Mouse (Mus musculus) liver, embryonic 15.5 days (tissue): ENCODE results near the gene Pik3r6. TPM values are rescaled to one million over a fixed set of nuclear protein-coding genes. Genes with fewer than 3 reads are reported as not detected.

Experiments used
- ATAC-seq: fragments of 200-750 bp; cut with Nextera tagmentation; 2 replicates; pipeline ENCODE4 v1.8.0; 2017; ENCODE audit warnings: moderate number of reproducible peaks, mild to moderate bottlenecking, moderate library complexity; ENCODE audit not compliant: insufficient read depth
- H3K27ac ChIP-seq: fragments of 300-500 bp; sonication (generic); replicated peaks from 2 replicates; pipeline ENCODE4 v1.5.1; 2015; ENCODE audit warnings: mild to moderate bottlenecking, inconsistent platforms
- H3K27me3 ChIP-seq: fragments of 300-500 bp; sonication (generic); 2 replicates; pipeline ENCODE4 v1.6.1; 2015; ENCODE audit warnings: mild to moderate bottlenecking, inconsistent platforms
- H3K36me3 ChIP-seq: fragments of 300-500 bp; sonication (generic); replicated peaks from 2 replicates; pipeline ENCODE4 v1.6.1; 2015; ENCODE audit warnings: moderate library complexity, mild to moderate bottlenecking, inconsistent platforms
- H3K4me1 ChIP-seq: fragments of 300-500 bp; sonication (generic); replicated peaks from 2 replicates; pipeline ENCODE4 v1.6.1; 2015; ENCODE audit warnings: inconsistent platforms
- H3K4me2 ChIP-seq: fragments of 300-500 bp; sonication (generic); 2 replicates; pipeline ENCODE4 v1.6.1; 2015; ENCODE audit warnings: moderate library complexity, mild to moderate bottlenecking, inconsistent platforms
- H3K4me3 ChIP-seq: fragments of 300-500 bp; sonication (generic); replicated peaks from 2 replicates; pipeline ENCODE4 v1.5.1; 2015; ENCODE audit warnings: mild to moderate bottlenecking, inconsistent platforms
- H3K9ac ChIP-seq: fragments of 300-500 bp; sonication (generic); 2 replicates; pipeline ENCODE4 v1.6.1; 2015; ENCODE audit warnings: moderate library complexity, mild to moderate bottlenecking, inconsistent platforms
- H3K9me3 ChIP-seq: fragments of 300-500 bp; sonication (generic); replicated peaks from 2 replicates; pipeline ENCODE4 v1.6.1; 2016; ENCODE audit warnings: inconsistent platforms
- WGBS: fragments of 180-500 bp; shearing (Covaris S2); methylation state at CpG from one replicate; pipeline ENCODE4 v1.1.7; 2015; ENCODE audit warnings: mixed read lengths; ENCODE audit not compliant: insufficient replicate concordance; 5-methylcytosine and 5-hydroxymethylcytosine counted together
- polyA plus RNA-seq: library from polyadenylated mRNA; unstranded; fragments of >200 nt; fragmentation: Nextera tagmentation; extraction: Ambion mirVana; gene quantifications from 2 replicates; pipeline ENCODE4 v1.2.1, GENCODE M21; 2015

The Pik3r6 gene
- polyA plus RNA-seq, 1 experiment from 2014 or later: 2.1 TPM

DNA sequence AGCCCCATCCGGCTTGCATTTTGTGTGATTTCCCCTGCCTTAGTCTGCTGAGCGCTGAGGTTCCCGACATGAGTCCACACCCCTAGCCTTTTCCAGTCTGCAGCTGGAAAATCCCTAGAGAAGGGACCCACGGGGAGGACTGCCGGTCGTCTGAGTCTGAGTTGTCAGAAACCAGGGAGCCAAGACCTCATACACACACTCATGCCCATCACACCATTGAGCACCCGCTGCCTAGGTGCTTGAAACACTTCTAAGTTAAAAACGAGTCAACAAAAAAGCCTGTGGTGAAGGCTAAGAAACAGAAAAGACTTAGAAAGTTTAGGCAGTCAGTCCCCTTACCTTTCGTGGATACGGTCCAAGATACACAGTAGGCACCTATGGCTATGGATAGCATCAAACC lies 15.1 kb upstream of the Pik3r6 start:
- WGBS: 77% methylated on average over 10 of the region's 10 CpGs
- no peak overlapping the region for H3K27ac ChIP-seq

DNA sequence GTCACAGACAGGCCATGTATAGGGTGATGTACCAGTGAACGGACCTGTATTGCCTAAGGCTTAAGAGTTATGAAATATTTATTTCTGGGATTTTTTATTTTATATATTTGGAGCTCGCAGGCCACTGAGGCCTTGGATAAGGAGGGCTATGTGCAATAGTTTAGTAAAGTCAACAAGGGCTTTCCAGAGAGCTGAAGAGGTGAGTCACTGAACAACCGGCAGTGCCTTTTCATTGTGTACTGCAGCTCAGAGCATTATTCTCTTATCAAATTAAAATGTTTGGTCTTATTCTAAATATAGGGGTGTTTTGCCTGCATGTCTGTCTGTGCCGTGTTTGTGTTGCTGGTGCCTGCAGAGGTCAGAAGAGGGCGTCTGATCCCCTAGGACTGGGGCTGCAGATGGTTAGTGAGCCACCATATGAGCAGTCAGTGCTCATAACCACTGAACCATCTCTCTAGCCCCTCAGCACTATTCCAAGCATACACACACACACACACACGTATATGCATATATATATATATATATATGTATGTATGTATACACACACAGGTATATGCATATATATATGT lies 14.5 kb upstream of the Pik3r6 start:
- Histone ChIP-seq H3K4me1 (no peaks in the 10 kb centered on the region; the same call in 1 of the 2 replicates), H3K27ac (no peak overlapping the region), H3K9me3 (no peaks in the 10 kb centered on the region), H3K9ac (no peak overlapping the region), H3K27me3 (peaks cover 4% of the 10 kb centered on the region; the same call in 1 of the 2 replicates), H3K36me3 (no peaks in the 10 kb centered on the region), H3K4me3 (no peak overlapping the region), H3K4me2 (no peak overlapping the region)
- no peak for ATAC-seq
- 53% methylated on average over 6 of the region's 6 CpGs for WGBS

More for the DNA sequence above, 15.1 kb upstream of the Pik3r6 start:
- no peaks in the 10 kb centered on the region for H3K36me3 ChIP-seq
- H3K4me1 ChIP-seq: no peaks in the 10 kb centered on the region; the same call in 1 of the 2 replicates
- no peaks in the 10 kb centered on the region for H3K9me3 ChIP-seq
- no peak overlapping the region for H3K9ac ChIP-seq
- peaks cover 4% of the 10 kb centered on the region; the same call in 1 of the 2 replicates for H3K27me3 ChIP-seq
- no peak overlapping the region for H3K4me3 ChIP-seq
- ATAC-seq: no peak
- no peak overlapping the region for H3K4me2 ChIP-seq

GRCm38 (mm10) chr11:68489236-68489635 lies 13.6 kb upstream of the Pik3r6 start:
- 48% methylated on average over 2 of the region's 2 CpGs for WGBS
- Histone ChIP-seq H3K27ac (no peak overlapping the region), H3K9me3 (no peaks in the 10 kb centered on the region), H3K36me3 (no peaks in the 10 kb centered on the region), H3K4me2 (no peak overlapping the region), H3K4me1 (no peaks in the 10 kb centered on the region; the same call in 1 of the 2 replicates), H3K27me3 (peaks cover 4% of the 10 kb centered on the region; the same call in 1 of the 2 replicates), H3K9ac (no peak overlapping the region), H3K4me3 (no peak overlapping the region)
- no peak for ATAC-seq

DNA sequence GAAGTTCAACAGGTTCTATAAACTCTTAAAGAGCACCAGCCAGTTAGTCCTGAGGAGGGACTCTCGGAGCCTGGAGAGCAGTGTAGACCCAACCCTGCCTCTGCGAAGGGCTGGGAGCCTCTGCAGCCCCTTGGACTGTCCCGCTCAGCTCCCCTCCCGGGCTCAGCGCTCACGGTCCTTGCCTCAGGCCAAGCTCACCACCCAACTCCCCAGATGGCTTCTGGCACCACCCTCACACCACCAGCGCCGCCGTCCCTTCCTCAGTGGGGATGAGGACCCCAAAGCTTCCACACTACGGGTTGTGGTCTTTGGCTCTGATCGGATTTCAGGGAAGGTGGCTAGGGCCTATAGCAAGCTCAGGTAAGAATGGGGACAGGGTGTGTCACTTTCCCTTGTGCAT lies 10.2 kb upstream of the Pik3r6 start:
- no peak overlapping the region for H3K4me3 ChIP-seq
- no peaks in the 10 kb centered on the region for H3K4me1 ChIP-seq
- H3K9me3 ChIP-seq: no peaks in the 10 kb centered on the region
- WGBS: 77% methylated on average over 11 of the region's 11 CpGs
- H3K9ac ChIP-seq: no peak overlapping the region
- no peaks in the 10 kb centered on the region; the same call in 1 of the 2 replicates for H3K27me3 ChIP-seq
- no peak overlapping the region for H3K27ac ChIP-seq
- H3K36me3 ChIP-seq: no peaks in the 10 kb centered on the region
- no peak for ATAC-seq
- no peak overlapping the region for H3K4me2 ChIP-seq

- H3K4me2 ChIP-seq: no peak overlapping the region
- WGBS: 52% methylated on average over 5 of the region's 5 CpGs
- H3K9ac ChIP-seq: no peak overlapping the region
- no peak overlapping the region for H3K27ac ChIP-seq
- H3K4me1 ChIP-seq: no peaks in the 10 kb centered on the region
- H3K4me3 ChIP-seq: no peak overlapping the region
- H3K36me3 ChIP-seq: no peaks in the 10 kb centered on the region
- H3K9me3 ChIP-seq: no peaks in the 10 kb centered on the region
- no peaks in the 10 kb centered on the region for H3K27me3 ChIP-seq
- ATAC-seq: no peak
Measured at GRCm38 (mm10) chr11:68493760-68494159, 9.1 kb upstream of the Pik3r6 start.

DNA sequence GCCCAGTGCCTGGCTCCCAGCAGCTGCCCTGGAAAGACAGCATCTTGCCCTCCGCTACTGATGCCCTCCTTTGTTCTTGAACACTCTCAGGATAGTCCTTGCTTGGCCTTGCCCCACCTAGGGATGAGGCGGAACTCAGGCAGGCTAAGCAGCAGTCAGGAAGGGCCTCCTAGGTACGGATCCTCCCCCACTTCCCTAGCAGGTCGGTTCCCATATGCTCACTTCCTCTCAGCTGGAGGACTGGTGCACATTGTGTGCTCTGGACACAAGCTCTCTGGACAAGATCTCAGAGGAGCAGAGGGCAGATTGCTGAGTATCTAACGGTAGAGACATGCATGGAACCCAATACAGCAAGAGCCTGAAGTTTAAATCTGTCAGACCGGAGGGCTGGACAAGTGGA lies 5.7 kb upstream of the Pik3r6 start:
- Histone ChIP-seq H3K27ac (no peak overlapping the region), H3K9ac (no peak overlapping the region), H3K4me1 (peaks cover 10% of the 10 kb centered on the region), H3K27me3 (peaks cover 25% of the 10 kb centered on the region), H3K4me2 (no peak overlapping the region), H3K9me3 (no peaks in the 10 kb centered on the region), H3K4me3 (no peak overlapping the region), H3K36me3 (no peaks in the 10 kb centered on the region)
- WGBS: 41% methylated on average over 6 of the region's 6 CpGs
- ATAC-seq: no peak

- no peak for ATAC-seq
- peaks cover 30% of the 10 kb centered on the region for H3K27me3 ChIP-seq
- 73% methylated on average over 11 of the region's 11 CpGs for WGBS
- H3K27ac ChIP-seq: no peak overlapping the region
- H3K9ac ChIP-seq: no peak overlapping the region
- no peaks in the 10 kb centered on the region for H3K9me3 ChIP-seq
- no peaks in the 10 kb centered on the region for H3K36me3 ChIP-seq
- no peak overlapping the region for H3K4me3 ChIP-seq
- peaks cover 10% of the 10 kb centered on the region for H3K4me1 ChIP-seq
- H3K4me2 ChIP-seq: no peak overlapping the region
Measured at GRCm38 (mm10) chr11:68498517-68498916, 4.3 kb upstream of the Pik3r6 start.

- no peak overlapping the region for H3K4me2 ChIP-seq
- no peak overlapping the region for H3K4me3 ChIP-seq
- peaks cover 30% of the 10 kb centered on the region for H3K27me3 ChIP-seq
- H3K36me3 ChIP-seq: no peaks in the 10 kb centered on the region
- no peak for ATAC-seq
- peaks cover 10% of the 10 kb centered on the region for H3K4me1 ChIP-seq
- H3K9me3 ChIP-seq: no peaks in the 10 kb centered on the region
- no peak overlapping the region for H3K27ac ChIP-seq
- 41% methylated on average over 8 of the region's 8 CpGs for WGBS
- no peak overlapping the region for H3K9ac ChIP-seq
Measured at GRCm38 (mm10) chr11:68498999-68499699, 3.7 kb upstream of the Pik3r6 start.

- H3K36me3 ChIP-seq: no peaks in the 10 kb centered on the region
- no peaks in the 10 kb centered on the region for H3K9me3 ChIP-seq
- no peak overlapping the region for H3K27ac ChIP-seq
- H3K4me1 ChIP-seq: peaks cover 10% of the 10 kb centered on the region
- H3K4me3 ChIP-seq: no peak overlapping the region
- no peak overlapping the region for H3K9ac ChIP-seq
- 15% methylated on average over 14 of the region's 14 CpGs for whole genome bisulfite sequencing
- peaks cover 30% of the 10 kb centered on the region for H3K27me3 ChIP-seq
- ATAC-seq: no peak
- no peak overlapping the region for H3K4me2 ChIP-seq
Measured at GRCm38 (mm10) chr11:68500949-68501350, 1.9 kb upstream of the Pik3r6 start.

DNA sequence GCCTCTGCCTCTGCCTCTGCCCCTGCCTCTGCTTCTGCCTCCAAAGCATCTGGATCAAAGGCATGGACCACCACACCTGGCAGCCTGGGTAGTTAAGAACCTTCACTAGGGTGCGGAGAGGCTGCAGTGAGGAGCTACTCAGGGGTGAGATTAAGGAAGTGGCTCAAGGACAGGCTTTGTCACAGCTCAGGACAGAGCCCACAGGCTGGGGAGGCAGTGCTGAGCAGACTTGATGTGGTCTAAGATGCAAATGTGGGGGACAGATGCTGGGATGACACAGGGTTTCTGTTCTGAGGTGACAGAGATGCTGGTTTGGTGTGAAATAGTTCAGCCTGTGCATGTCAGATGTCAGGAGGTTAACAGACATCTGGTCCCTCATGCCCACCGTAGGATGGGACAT lies 411 bp upstream of the Pik3r6 start:
- Histone ChIP-seq H3K27me3 (peaks cover 30% of the 10 kb centered on the region), H3K36me3 (no peaks in the 10 kb centered on the region), H3K9me3 (no peaks in the 10 kb centered on the region), H3K4me1 (peaks cover 10% of the 10 kb centered on the region), H3K4me3 (no peak overlapping the region), H3K27ac (0 out of 2 replicates have a peak overlapping the region, but pooled peaks have one; percentile 41), H3K9ac (no peak overlapping the region), H3K4me2 (no peak overlapping the region)
- 30% methylated on average over 2 of the region's 2 CpGs for WGBS
- no peak for ATAC-seq

- Histone ChIP-seq H3K4me2 (no peak overlapping the region), H3K4me3 (no peak overlapping the region), H3K9me3 (no peaks in the 10 kb centered on the region), H3K9ac (no peak overlapping the region), H3K27me3 (peaks cover 24% of the 10 kb centered on the region; the same call in 1 of the 2 replicates), H3K36me3 (no peaks in the 10 kb centered on the region), H3K27ac (no peak overlapping the region), H3K4me1 (peaks cover 7% of the 10 kb centered on the region)
- ATAC-seq: no peak
- 74% methylated on average over 11 of the region's 11 CpGs for WGBS
Measured at GRCm38 (mm10) chr11:68504913-68505312, 2.1 kb downstream of the Pik3r6 start.
